Mouse (Mus musculus) lung, embryonic 14.5 days (tissue): ENCODE results near the gene Ap3s2. TPM values are rescaled to one million over a fixed set of nuclear protein-coding genes. Genes with fewer than 3 reads are reported as not detected.

Experiments
- ATAC-seq: fragments of 200-750 bp; cut with Nextera tagmentation; 2 replicates; pipeline ENCODE4 v1.8.0; 2017; ENCODE audit warnings: mild to moderate bottlenecking, moderate TSS enrichment, moderate library complexity; ENCODE audit not compliant: insufficient read depth
- DNase-seq: peaks from one replicate; pipeline ENCODE4 v3.0.0-alpha.2; 2015
- H3K27ac ChIP-seq: fragments of 300-500 bp; sonication (generic); 2 replicates; pipeline ENCODE4 v1.5.1; 2014; ENCODE audit warnings: low read depth, mild to moderate bottlenecking, moderate library complexity
- H3K27me3 ChIP-seq: fragments of 300-500 bp; sonication (generic); 2 replicates; pipeline ENCODE4 v1.6.1; 2014; ENCODE audit warnings: low read length, control low read depth; ENCODE audit not compliant: insufficient read depth
- H3K36me3 ChIP-seq: fragments of 300-500 bp; sonication (generic); 2 replicates; pipeline ENCODE4 v1.6.1; 2014; ENCODE audit warnings: control low read depth; ENCODE audit not compliant: insufficient read depth
- H3K4me1 ChIP-seq: fragments of 300-500 bp; sonication (generic); 2 replicates; pipeline ENCODE4 v1.6.1; 2014; ENCODE audit warnings: antibody characterized with exemption, control low read depth; ENCODE audit not compliant: insufficient read depth
- H3K4me2 ChIP-seq: fragments of 300-500 bp; sonication (generic); 2 replicates; pipeline ENCODE4 v1.6.1; 2014; ENCODE audit warnings: mild to moderate bottlenecking
- H3K4me3 ChIP-seq: fragments of 300-500 bp; sonication (generic); 2 replicates; pipeline ENCODE4 v1.5.1; 2014; ENCODE audit warnings: low read depth, low read length
- H3K9ac ChIP-seq: fragments of 300-500 bp; sonication (generic); 2 replicates; pipeline ENCODE4 v1.6.1; 2014
- H3K9me3 ChIP-seq: fragments of 300-500 bp; sonication (generic); 2 replicates; pipeline ENCODE4 v1.6.1; 2016; ENCODE audit warnings: low read depth, low read length, control low read depth
- CTCF ChIP-seq: IDR thresholded peaks from 2 replicates; pipeline ENCODE4 v1.5.1; 2016; ENCODE audit warnings: antibody characterized with exemption, low read depth
- WGBS: fragments of 180-500 bp; shearing (Covaris S2); extraction: QIAGEN DNeasy Blood & Tissue Kit; methylation state at CpG from one replicate; pipeline ENCODE4 v1.1.7; 2014; 5-methylcytosine and 5-hydroxymethylcytosine counted together
- polyA plus RNA-seq: library from polyadenylated mRNA; unstranded; fragments of >200 nt; fragmentation: Nextera tagmentation; extraction: Ambion mirVana; gene quantifications from 2 replicates; pipeline ENCODE4 v1.2.1, GENCODE M21; 2014

Ap3s2 gene
- polyA plus RNA-seq, 1 experiment from 2014 or later = 30.6 TPM

DNA sequence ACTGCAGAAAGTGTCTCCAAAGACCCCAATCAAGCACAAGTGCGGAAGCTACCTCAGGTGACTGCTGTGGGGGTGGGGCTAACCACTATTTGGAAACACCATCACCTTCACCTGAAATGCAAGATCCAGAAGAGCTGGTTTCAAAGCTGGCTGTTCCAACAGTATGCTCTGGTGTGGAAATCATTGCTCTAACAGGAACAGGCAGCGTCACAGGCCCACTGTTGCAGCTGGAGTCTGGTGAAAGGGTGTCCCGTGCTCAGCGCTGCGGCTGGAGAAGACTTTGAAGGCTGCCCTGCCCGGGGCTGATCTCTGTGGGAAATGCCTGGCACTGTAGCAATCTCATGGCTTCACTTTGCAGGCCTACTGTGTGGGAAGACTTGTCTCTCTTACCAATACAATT is 47.0 kb downstream of the Ap3s2 start:
- no peak overlapping the region for H3K27ac ChIP-seq
- H3K27me3 ChIP-seq = no peaks in the 10 kb centered on the region
- ATAC-seq = no peak
- no peaks in the 10 kb centered on the region for H3K36me3 ChIP-seq
- no peak overlapping the region for H3K4me3 ChIP-seq
- H3K4me2 ChIP-seq = no peak overlapping the region
- no peaks in the 10 kb centered on the region for H3K4me1 ChIP-seq
- no peak overlapping the region for H3K9ac ChIP-seq
- WGBS = 77% methylated on average over 6 of the region's 6 CpGs
- no peak for TF ChIP-seq CTCF
- no peaks in the 10 kb centered on the region for H3K9me3 ChIP-seq
- no peak for DNase-seq

DNA sequence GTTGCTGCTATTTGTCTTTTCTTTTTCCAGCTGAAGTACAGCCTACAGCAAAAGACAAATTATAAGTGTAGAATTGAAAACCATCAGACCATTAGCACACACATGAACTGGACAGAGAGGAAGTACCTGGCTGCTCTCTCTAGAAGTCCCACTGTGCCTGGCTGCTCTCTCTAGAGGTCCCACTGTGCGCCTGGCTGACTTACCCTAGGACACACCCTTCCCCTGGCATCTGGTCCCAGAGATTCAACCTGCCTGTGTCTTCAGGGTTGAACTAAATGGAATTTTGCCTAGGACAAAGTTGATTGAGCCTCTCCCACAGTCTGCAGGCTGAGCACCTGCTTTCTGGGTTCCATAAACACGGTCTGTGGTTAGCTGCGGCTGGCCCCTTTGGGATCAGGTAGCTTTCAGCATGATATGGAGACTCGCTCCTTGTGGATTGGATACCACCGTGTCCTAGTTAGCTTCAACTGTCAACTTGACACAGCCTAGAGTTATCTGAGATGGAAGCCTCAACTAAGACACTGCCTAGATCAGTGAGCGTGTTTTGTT is 48.6 kb downstream of the Ap3s2 start:
- no peaks in the 10 kb centered on the region for H3K36me3 ChIP-seq
- DNase-seq = no peak
- no peaks in the 10 kb centered on the region for H3K27me3 ChIP-seq
- H3K4me1 ChIP-seq = no peaks in the 10 kb centered on the region
- ATAC-seq = no peak
- no peak overlapping the region for H3K4me2 ChIP-seq
- 80% methylated on average over 6 of the region's 6 CpGs for WGBS
- H3K27ac ChIP-seq = no peak overlapping the region
- no peak for TF ChIP-seq CTCF
- H3K9me3 ChIP-seq = no peaks in the 10 kb centered on the region
- H3K4me3 ChIP-seq = no peak overlapping the region
- H3K9ac ChIP-seq = no peak overlapping the region

DNA sequence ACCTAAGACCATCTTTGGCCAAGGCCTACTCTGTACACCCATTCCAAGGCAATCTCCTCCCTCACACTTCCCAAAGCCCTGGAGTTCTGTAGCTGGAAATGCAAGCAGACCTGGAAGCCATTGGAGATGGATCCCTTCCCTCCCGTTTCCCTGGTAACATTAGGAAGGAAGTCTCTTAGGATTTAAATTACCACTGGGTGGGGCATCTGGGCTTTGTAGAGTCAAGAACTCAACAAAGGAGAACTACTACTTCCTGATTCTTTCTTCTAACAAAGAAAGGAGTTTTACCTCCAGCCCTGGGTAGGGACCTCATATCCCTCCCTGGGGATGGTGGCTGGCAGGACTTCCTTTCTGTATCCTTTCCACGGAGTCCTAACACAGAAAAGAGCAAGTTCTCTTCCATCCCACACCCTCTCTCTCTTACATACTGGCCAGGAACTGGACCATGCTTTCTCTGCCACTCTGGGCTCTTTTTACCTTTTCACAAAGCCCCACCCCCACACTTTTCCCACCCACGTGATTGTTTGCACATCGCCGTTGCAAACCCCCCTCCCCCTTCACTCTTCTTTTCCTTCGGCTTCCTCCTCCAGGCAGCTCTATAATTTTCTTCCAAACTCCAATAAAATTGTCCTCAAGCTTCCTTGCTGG is 51.3 kb downstream of the Ap3s2 start:
- DNase-seq (peak; percentile 16), ATAC-seq (no peak)
- H3K27me3 ChIP-seq = no peaks in the 10 kb centered on the region
- WGBS = 40% methylated on average over 6 of the region's 6 CpGs
- no peak for TF ChIP-seq CTCF
- H3K9me3 ChIP-seq = no peaks in the 10 kb centered on the region
- H3K4me2 ChIP-seq = no peak overlapping the region
- no peaks in the 10 kb centered on the region for H3K36me3 ChIP-seq
- 0 out of 2 replicates have a peak overlapping the region, but pooled peaks have one; percentile 42 for H3K27ac ChIP-seq
- no peaks in the 10 kb centered on the region for H3K4me1 ChIP-seq
- H3K4me3 ChIP-seq = no peak overlapping the region
- H3K9ac ChIP-seq = no peak overlapping the region

DNA sequence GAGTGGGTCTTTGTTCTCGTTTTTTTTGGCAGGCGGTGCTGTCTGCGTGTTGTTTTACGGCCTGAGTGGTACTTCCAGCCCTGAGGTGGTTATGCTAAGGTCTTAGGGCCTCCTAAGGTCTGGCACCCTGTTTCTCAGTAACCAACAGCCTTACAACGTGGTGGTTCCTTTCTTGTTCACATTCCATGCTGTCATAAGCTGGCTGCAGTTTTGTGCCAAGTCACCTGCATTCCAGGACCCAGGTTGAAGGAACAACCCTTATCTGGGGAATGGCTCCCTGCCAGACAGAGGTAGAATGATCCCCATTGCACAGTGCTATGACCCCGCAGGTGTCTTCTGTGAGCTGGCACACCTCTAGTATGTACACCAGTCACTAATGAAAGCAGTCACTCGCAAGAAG is 52.0 kb downstream of the Ap3s2 start:
- 0 out of 2 replicates have a peak overlapping the region, but pooled peaks have one; percentile 5 for H3K27ac ChIP-seq
- no peaks in the 10 kb centered on the region for H3K27me3 ChIP-seq
- no peak for ATAC-seq
- no peak overlapping the region for H3K9ac ChIP-seq
- no peak overlapping the region for H3K4me2 ChIP-seq
- no peak overlapping the region for H3K4me3 ChIP-seq
- no peak for TF ChIP-seq CTCF
- 65% methylated on average over 7 of the region's 7 CpGs for WGBS
- no peaks in the 10 kb centered on the region for H3K4me1 ChIP-seq
- DNase-seq = peak; percentile 50
- H3K9me3 ChIP-seq = no peaks in the 10 kb centered on the region
- no peaks in the 10 kb centered on the region for H3K36me3 ChIP-seq

DNA sequence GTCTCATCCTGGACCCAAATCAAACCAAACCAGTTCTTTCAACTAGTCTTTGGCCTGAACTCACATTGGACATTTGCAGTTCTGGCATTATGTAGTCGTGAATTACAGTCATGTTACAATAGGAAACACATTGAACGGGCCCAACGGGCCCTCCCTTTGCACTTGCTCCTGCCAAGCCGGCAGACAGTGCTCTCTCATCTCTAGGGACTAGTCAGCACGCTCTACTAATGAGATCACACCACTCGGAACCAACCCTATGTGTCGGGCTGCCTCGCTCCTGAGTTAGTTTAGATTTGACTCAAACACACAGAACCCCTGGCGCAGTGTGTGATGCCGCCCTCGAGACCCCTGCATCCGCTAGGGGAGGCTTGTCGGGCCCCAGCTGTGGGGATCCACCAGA is 52.6 kb downstream of the Ap3s2 start:
- no peak for DNase-seq
- no peak for TF ChIP-seq CTCF
- Histone ChIP-seq H3K4me3 (no peak overlapping the region), H3K36me3 (no peaks in the 10 kb centered on the region), H3K9me3 (no peaks in the 10 kb centered on the region), H3K4me2 (no peak overlapping the region), H3K27me3 (no peaks in the 10 kb centered on the region), H3K4me1 (no peaks in the 10 kb centered on the region), H3K27ac (no peak overlapping the region), H3K9ac (no peak overlapping the region)
- WGBS = 71% methylated on average over 13 of the region's 13 CpGs
- no peak for ATAC-seq

DNA sequence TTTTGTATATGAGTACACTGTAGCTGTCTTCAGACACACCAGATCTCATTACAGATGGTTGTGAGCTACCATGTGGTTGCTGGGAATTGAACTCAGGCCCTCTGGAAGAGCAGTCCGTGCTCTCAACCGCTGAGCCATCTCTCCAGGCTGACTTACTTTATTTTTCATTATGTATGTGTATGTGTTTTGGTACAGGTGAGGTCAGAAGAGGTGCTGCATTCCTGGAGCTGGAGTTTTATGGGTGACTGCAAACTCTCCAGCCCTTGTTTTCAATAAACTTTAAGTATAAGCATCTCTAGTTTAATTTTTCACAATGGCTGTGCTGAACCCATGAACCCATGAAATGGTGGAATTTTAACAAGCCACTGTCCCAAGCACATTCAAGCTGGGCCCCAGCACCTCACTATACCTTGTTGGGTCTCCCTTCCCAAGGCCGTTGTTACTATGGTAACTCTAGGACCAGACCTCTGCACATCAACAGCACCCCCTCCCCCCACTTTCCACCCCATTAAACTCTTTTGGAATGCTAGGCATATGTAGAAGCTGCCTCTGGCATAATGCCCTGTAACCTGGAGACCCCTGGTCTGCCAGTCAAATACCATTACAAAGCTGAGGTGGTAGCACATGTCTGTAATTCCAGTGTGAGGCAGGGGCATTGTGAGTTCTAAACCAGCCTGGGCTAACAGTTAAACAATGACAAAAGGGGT is 54.0 kb downstream of the Ap3s2 start:
- no peak for ATAC-seq
- 71% methylated on average over 3 of the region's 3 CpGs for WGBS
- H3K9ac ChIP-seq = no peak overlapping the region
- H3K4me2 ChIP-seq = no peak overlapping the region
- H3K27me3 ChIP-seq = no peaks in the 10 kb centered on the region
- H3K4me3 ChIP-seq = no peak overlapping the region
- no peaks in the 10 kb centered on the region for H3K9me3 ChIP-seq
- no peak for TF ChIP-seq CTCF
- H3K36me3 ChIP-seq = no peaks in the 10 kb centered on the region
- DNase-seq = no peak
- H3K27ac ChIP-seq = no peak overlapping the region
- H3K4me1 ChIP-seq = no peaks in the 10 kb centered on the region

DNA sequence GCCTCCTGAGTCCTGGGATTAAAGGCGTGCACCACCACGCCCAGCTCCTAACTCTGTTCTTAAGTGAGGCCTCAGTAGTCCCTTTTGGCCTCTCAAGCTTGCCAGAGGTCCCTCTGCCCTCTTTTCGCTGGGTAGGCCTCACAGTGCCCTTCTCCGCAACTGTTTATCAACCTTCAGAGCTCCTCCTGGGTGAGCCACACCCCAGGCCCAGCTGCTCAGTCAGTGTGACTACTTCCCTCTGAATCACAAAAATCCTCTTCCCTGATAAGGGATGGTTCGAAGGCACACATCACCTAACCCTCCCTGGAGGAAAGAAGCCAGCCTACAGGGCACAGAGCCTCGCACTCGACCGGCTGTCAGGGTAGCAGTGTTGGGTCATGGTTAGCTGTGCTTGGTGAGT is 58.7 kb downstream of the Ap3s2 start:
- ATAC-seq = no peak
- WGBS = 82% methylated on average over 8 of the region's 8 CpGs
- no peaks in the 10 kb centered on the region for H3K36me3 ChIP-seq

More for the DNA sequence above, 58.7 kb downstream of the Ap3s2 start:
- no peaks in the 10 kb centered on the region for H3K27me3 ChIP-seq
- no peak for TF ChIP-seq CTCF
- H3K4me2 ChIP-seq = no peak overlapping the region
- peaks cover 3% of the 10 kb centered on the region; the same call in 1 of the 2 replicates for H3K4me1 ChIP-seq
- no peaks in the 10 kb centered on the region for H3K9me3 ChIP-seq
- no peak for DNase-seq
- H3K9ac ChIP-seq = no peak overlapping the region
- no peak overlapping the region for H3K4me3 ChIP-seq
- no peak overlapping the region for H3K27ac ChIP-seq
